ENCODE assay signal across 8 mouse cellular contexts in the genomic region with DNA sequence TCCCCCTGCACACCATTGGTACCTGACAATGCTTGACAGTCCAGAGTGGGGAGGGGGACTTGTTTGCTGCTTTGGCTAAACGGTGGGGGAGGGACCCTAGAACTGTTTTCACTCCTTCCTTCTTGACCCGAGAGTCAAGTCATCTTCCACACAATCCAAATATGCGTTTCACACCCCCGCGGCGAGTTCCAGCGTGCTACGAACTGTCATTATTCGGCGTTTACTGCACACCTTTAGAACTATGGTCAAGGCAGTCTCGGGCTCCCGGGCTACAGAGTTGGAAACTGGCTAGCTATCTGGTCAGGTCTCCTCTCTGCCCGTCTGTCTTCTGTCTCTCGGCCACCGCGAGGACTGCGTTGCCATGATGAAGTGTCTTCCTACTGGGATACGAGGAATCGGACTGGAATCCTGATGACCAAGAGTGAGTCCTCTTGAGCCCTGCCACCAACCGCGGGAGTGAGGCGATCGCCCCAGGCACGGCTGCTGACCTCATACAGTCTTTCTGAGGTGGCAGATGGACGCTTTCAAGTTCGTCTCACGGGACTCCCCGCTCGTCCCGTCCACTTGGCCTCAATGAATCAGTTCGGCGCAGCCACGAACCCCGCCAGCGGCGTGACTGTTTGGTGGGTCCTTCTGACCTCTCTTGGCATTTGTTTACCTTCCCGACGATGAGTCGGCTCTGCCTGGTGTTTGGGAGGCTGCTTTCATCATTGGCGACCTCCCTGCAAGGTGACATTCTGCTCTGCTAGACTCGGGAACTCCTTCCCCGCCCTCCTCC. TPM values are rescaled to one million over a fixed set of nuclear protein-coding genes. Genes with fewer than 3 reads are reported as not detected.
DNase-seq lines count a peak whose midpoint lies in the region; ATAC-seq and TF ChIP-seq lines count a peak whose summit lies in the region.

No protein-coding gene starts in this region.

- peak overlapping the region; percentile 95 for H3K4me2 ChIP-seq in liver, embryonic 14.5 days (ENCODE audit: low read depth)
- H3K4me2 ChIP-seq in neural tube, embryonic 15.5 days: peak overlapping the region; percentile 94

- under 1% methylated on average over 42 of the region's 42 CpGs for WGBS in liver, embryonic 14.5 days (ENCODE audit: insufficient replicate concordance)
- WGBS in neural tube, embryonic 15.5 days: under 1% methylated on average over 42 of the region's 42 CpGs

- no peaks in the 10 kb centered on the region for H3K9me3 ChIP-seq in liver, embryonic 14.5 days (ENCODE audit: control insufficient read depth, low read length)
- no peaks in the 10 kb centered on the region for H3K9me3 ChIP-seq in neural tube, embryonic 15.5 days (replicated peaks)

- peak overlapping the region; percentile 93 for H3K4me3 ChIP-seq in testis, adult 2 months (ENCODE audit: control insufficient read depth, low read depth, low read length)
- peak overlapping the region; percentile 99 for H3K4me3 ChIP-seq in brown adipose tissue, adult 24 weeks (ENCODE audit: insufficient read depth, low read depth, low read length)
- peak overlapping the region; percentile 73 to 97 for H3K4me3 ChIP-seq in liver, embryonic 14.5 days (ENCODE audit: insufficient read depth in 1 of 2, low read depth in 2 of 2, low read length in 2 of 2)
- peak overlapping the region; percentile 79 for H3K4me3 ChIP-seq in neural tube, embryonic 15.5 days (replicated peaks)

- no peak for TF ChIP-seq CTCF in testis, adult 2 months (IDR thresholded peaks at IDR 0.05; ENCODE audit: control insufficient read depth, insufficient read depth, insufficient replicate concordance, low read depth, low read length)
- no peak for TF ChIP-seq CTCF in liver, embryonic 14.5 days (IDR thresholded peaks at IDR 0.05; ENCODE audit: low read depth)

- TF ChIP-seq EP300 in liver, embryonic 14.5 days (IDR thresholded peaks at IDR 0.05; ENCODE audit: low read depth): no peak

- H3K27ac ChIP-seq in testis, adult 2 months (ENCODE audit: control insufficient read depth, insufficient read depth, low read depth, low read length): peak overlapping the region; percentile 88
- H3K27ac ChIP-seq in brown adipose tissue, adult 24 weeks (replicated peaks; ENCODE audit: low read depth, low read length): peak overlapping the region; percentile 85
- H3K27ac ChIP-seq in liver, embryonic 14.5 days: peak overlapping the region; percentile 72
- peak overlapping the region; percentile 90 for H3K27ac ChIP-seq in neural tube, embryonic 15.5 days (replicated peaks)

- H3K9ac ChIP-seq in liver, embryonic 14.5 days (replicated peaks): peak overlapping the region; percentile 84
- peak overlapping the region; percentile 95 for H3K9ac ChIP-seq in neural tube, embryonic 15.5 days (replicated peaks)

- ATAC-seq in frontal cortex, adult (ENCODE audit: low TSS enrichment): peak; percentile 11
- peak; percentile 8 for ATAC-seq in liver, embryonic 14.5 days (ENCODE audit: insufficient read depth)
- peak; percentile 13; the same call in 1 of the 2 replicates for ATAC-seq in neural tube, embryonic 15.5 days (ENCODE audit: low FRiP score)

- peaks cover 3% of the 10 kb centered on the region; the same call in 1 of the 2 replicates for H3K36me3 ChIP-seq in testis, adult 2 months (ENCODE audit: control insufficient read depth, insufficient read depth, low read length)
- H3K36me3 ChIP-seq in liver, embryonic 14.5 days (replicated peaks; ENCODE audit: control insufficient read depth, insufficient read depth, low read depth): peaks cover 13% of the 10 kb centered on the region
- H3K36me3 ChIP-seq in neural tube, embryonic 15.5 days: peaks cover 3% of the 10 kb centered on the region; the same call in 1 of the 2 replicates

- TF ChIP-seq POLR2A in testis, adult 2 months (IDR thresholded peaks at IDR 0.05; ENCODE audit: control insufficient read depth, low read depth, low read length): peak; percentile 52; the same call in 1 of the 2 replicates

- H3K4me1 ChIP-seq in testis, adult 2 months (ENCODE audit: control insufficient read depth, insufficient read depth, low read length): no peaks in the 10 kb centered on the region
- H3K4me1 ChIP-seq in brown adipose tissue, adult 24 weeks (ENCODE audit: control insufficient read depth, insufficient read depth, insufficient read length, low read length): peaks cover 2% of the 10 kb centered on the region; the same call in 1 of the 2 replicates
- peaks cover 13 to 18% of the 10 kb centered on the region in 2 experiments for H3K4me1 ChIP-seq in liver, embryonic 14.5 days (replicated peaks; ENCODE audit: control insufficient read depth in 2 of 2, insufficient read depth in 2 of 2, low read length in 1 of 2)
- peaks cover 34% of the 10 kb centered on the region for H3K4me1 ChIP-seq in neural tube, embryonic 15.5 days

- no peaks in the 10 kb centered on the region for H3K27me3 ChIP-seq in testis, adult 2 months (ENCODE audit: control insufficient read depth, insufficient read depth, low read length)
- no peaks in the 10 kb centered on the region for H3K27me3 ChIP-seq in liver, embryonic 14.5 days (ENCODE audit: control insufficient read depth, insufficient read depth, low read length)
- H3K27me3 ChIP-seq in neural tube, embryonic 15.5 days (replicated peaks): no peaks in the 10 kb centered on the region

- DNase-seq in testis, postnatal 10 days (ENCODE audit: low spot score): no peak
- peak; percentile 42 to 63 for DNase-seq in kidney, postnatal 25 days
- peak in 1 of 3 experiments; percentile 40 for DNase-seq in liver, embryonic 14.5 days (ENCODE audit: low read depth in 3 of 3, low spot score in 3 of 3)
- no peak for DNase-seq in urinary bladder, adult 2 months (ENCODE audit: low spot score)

RNA-seq across cellular contexts. Expression of a gene that starts 0.4 kb away (rescaled TPM):
- 10.4 and 11.2 TPM in 2 replicates for polyA plus RNA-seq in testis, adult 2 months (2012; rRNA removed)
- 3.5 TPM in 2 replicates for polyA plus RNA-seq in brown adipose tissue, adult 24 weeks (2012; ENCODE audit: insufficient read depth, insufficient read length, missing spikeins)
- 4.3 and 5.8 TPM in 2 replicates for polyA plus RNA-seq in liver, embryonic 14.5 days (2012; rRNA removed)
- 19.0 and 22.8 TPM in 2 replicates for polyA plus RNA-seq in liver, embryonic 14.5 days (2014; fragmentation: Nextera tagmentation; extraction: Ambion mirVana)
- 15.6 and 15.8 TPM in 2 replicates for polyA plus RNA-seq in neural tube, embryonic 15.5 days (2015; fragmentation: Nextera tagmentation; extraction: Ambion mirVana)
- 3.9 and 5.0 TPM in 2 replicates for polyA plus RNA-seq in urinary bladder, adult 2 months (2012; rRNA removed)

RNA-seq across cellular contexts. Expression of a gene that starts 1.1 kb away (rescaled TPM):
- polyA plus RNA-seq in testis, adult 2 months (2012; rRNA removed): 0.96 and 1.5 TPM in 2 replicates
- polyA plus RNA-seq in brown adipose tissue, adult 24 weeks (2012; ENCODE audit: insufficient read depth, insufficient read length, missing spikeins): not detected in 2 replicates
- not detected in 2 replicates for polyA plus RNA-seq in liver, embryonic 14.5 days (2012; rRNA removed)
- not detected in 2 replicates for polyA plus RNA-seq in liver, embryonic 14.5 days (2014; fragmentation: Nextera tagmentation; extraction: Ambion mirVana)
- polyA plus RNA-seq in neural tube, embryonic 15.5 days (2015; fragmentation: Nextera tagmentation; extraction: Ambion mirVana): not detected in 2 replicates
- 0.15 and 0.25 TPM in 2 replicates for polyA plus RNA-seq in urinary bladder, adult 2 months (2012; rRNA removed)

RNA-seq across cellular contexts. Expression of a gene that starts 12.4 kb away (rescaled TPM):
- polyA plus RNA-seq in testis, adult 2 months (2012; rRNA removed): 30.9 and 33.0 TPM in 2 replicates
- polyA plus RNA-seq in brown adipose tissue, adult 24 weeks (2012; ENCODE audit: insufficient read depth, insufficient read length, missing spikeins): 2.2 and 6.9 TPM in 2 replicates
- polyA plus RNA-seq in liver, embryonic 14.5 days (2012; rRNA removed): 6.4 and 7.2 TPM in 2 replicates
- polyA plus RNA-seq in liver, embryonic 14.5 days (2014; fragmentation: Nextera tagmentation; extraction: Ambion mirVana): 1.7 and 3.6 TPM in 2 replicates
- polyA plus RNA-seq in neural tube, embryonic 15.5 days (2015; fragmentation: Nextera tagmentation; extraction: Ambion mirVana): 18.1 and 19.7 TPM in 2 replicates
- 21.9 and 22.9 TPM in 2 replicates for polyA plus RNA-seq in urinary bladder, adult 2 months (2012; rRNA removed)

RNA-seq across cellular contexts. Expression of a gene that starts 15.1 kb away (rescaled TPM):
- 1.8 TPM in 2 replicates for polyA plus RNA-seq in testis, adult 2 months (2012; rRNA removed)
- 2.0 and 2.2 TPM in 2 replicates for polyA plus RNA-seq in brown adipose tissue, adult 24 weeks (2012; ENCODE audit: insufficient read depth, insufficient read length, missing spikeins)
- polyA plus RNA-seq in liver, embryonic 14.5 days (2012; rRNA removed): 3.6 and 3.7 TPM in 2 replicates
- 5.3 and 8.7 TPM in 2 replicates for polyA plus RNA-seq in liver, embryonic 14.5 days (2014; fragmentation: Nextera tagmentation; extraction: Ambion mirVana)
- polyA plus RNA-seq in neural tube, embryonic 15.5 days (2015; fragmentation: Nextera tagmentation; extraction: Ambion mirVana): 0.82 and 5.5 TPM in 2 replicates
- polyA plus RNA-seq in urinary bladder, adult 2 months (2012; rRNA removed): 32.6 and 34.6 TPM in 2 replicates

RNA-seq across cellular contexts. Expression of a gene that starts 55.3 kb away (rescaled TPM):
- polyA plus RNA-seq in testis, adult 2 months (2012; rRNA removed): 1.3 TPM in 1 of 2 replicates, not detected in the other
- polyA plus RNA-seq in brown adipose tissue, adult 24 weeks (2012; ENCODE audit: insufficient read depth, insufficient read length, missing spikeins): not detected in 2 replicates
- 0.64 and 0.98 TPM in 2 replicates for polyA plus RNA-seq in liver, embryonic 14.5 days (2012; rRNA removed)
- polyA plus RNA-seq in liver, embryonic 14.5 days (2014; fragmentation: Nextera tagmentation; extraction: Ambion mirVana): 2.2 and 2.7 TPM in 2 replicates
- polyA plus RNA-seq in neural tube, embryonic 15.5 days (2015; fragmentation: Nextera tagmentation; extraction: Ambion mirVana): 0.55 TPM in 1 of 2 replicates, not detected in the other
- not detected in 2 replicates for polyA plus RNA-seq in urinary bladder, adult 2 months (2012; rRNA removed)

Comparison
In these comparisons a context has a peak if more than half of its experiments do, and no peak if none do; other contexts are left out.
1. DNase-seq: peak in kidney, postnatal 25 days (2 of 2); none in testis, postnatal 10 days (single experiment) and urinary bladder, adult 2 months (single experiment).
2. Peak in every context shown above with its lines, with median percentiles within 50 percentile points of each other: H3K27ac ChIP-seq, H3K4me3 ChIP-seq and ATAC-seq.